Mouse (Mus musculus) liver, embryonic 16.5 days (tissue): ENCODE data around the gene Umodl1. TPM values are rescaled to one million over a fixed set of nuclear protein-coding genes. Genes with fewer than 3 reads are reported as not detected.

Experiments
- microRNA-seq: library from miRNA; unstranded; fragments of <30 nt; microRNA quantifications from one replicate; pipeline ENCODE4, GENCODE M21; 2016
- polyA plus RNA-seq: library from polyadenylated mRNA; unstranded; fragments of >200 nt; fragmentation: Nextera tagmentation; extraction: Ambion mirVana; gene quantifications from 2 replicates; pipeline ENCODE4 v1.2.1, GENCODE M21; 2015

The Umodl1 gene
- polyA plus RNA-seq, 1 experiment from 2014 or later, result 0.05 TPM

Small RNA genes lying within 50 kb of the gene (microRNA-seq; reads per million reads assigned to microRNA genes)
- gene Gm24026, result not detected

Other genes with a start within 250 kb of the Umodl1 start
- gene Glp1r, start 52.8 kb upstream of the Umodl1 start, polyA plus RNA-seq, result not detected in 2 replicates
- gene Abcg1, start 103.0 kb downstream of the Umodl1 start, polyA plus RNA-seq, result 10.4 and 10.8 TPM in 2 replicates
- 144 and 179 TPM in 2 replicates for gene Tff3, start 175.0 kb downstream of the Umodl1 start, polyA plus RNA-seq
- gene Tff2, start 189.6 kb downstream of the Umodl1 start, polyA plus RNA-seq, result 0.37 TPM in 1 of 2 replicates, not detected in the other
- 0.50 TPM in 1 of 2 replicates, not detected in the other for gene Tff1, start 210.6 kb downstream of the Umodl1 start, polyA plus RNA-seq
- 0.47 and 0.51 TPM in 2 replicates for gene Tmprss3, start 244.3 kb downstream of the Umodl1 start, polyA plus RNA-seq